Mouse (Mus musculus) ES-E14 (cell line): ENCODE results near the gene Ggcx. TPM values are rescaled to one million over a fixed set of nuclear protein-coding genes. Genes with fewer than 3 reads are reported as not detected.

Source experiments
- DNase-seq: peaks from one replicate; pipeline ENCODE4 v3.0.0-alpha.2; 2013; ENCODE audit warnings: low read depth, low spot score
- H3K27ac ChIP-seq: 2 replicates; pipeline ENCODE4 v1.5.1; 2012; ENCODE audit warnings: low read depth, mild to moderate bottlenecking, low read length, moderate library complexity, mixed read lengths; ENCODE audit not compliant: poor library complexity, insufficient read depth, severe bottlenecking
- H3K36me3 ChIP-seq: 2 replicates; pipeline ENCODE4 v1.6.1; 2012; ENCODE audit warnings: mild to moderate bottlenecking, low read length, moderate library complexity, mixed read lengths; ENCODE audit not compliant: control insufficient read depth, poor library complexity, insufficient read depth, severe bottlenecking
- H3K4me1 ChIP-seq, 2 experiments: fragments of 150-350 bp in 1 of 2; sonication (generic) in 1 of 2; 2 replicates each; pipeline ENCODE4 v1.6.1; 2012; ENCODE audit warnings: low read length in 2 of 2, mild to moderate bottlenecking in 1 of 2, mixed read lengths in 1 of 2; ENCODE audit not compliant: control insufficient read depth in 2 of 2, insufficient read depth in 2 of 2, poor library complexity in 1 of 2
- H3K4me3 ChIP-seq, 2 experiments: fragments of 150-350 bp in 1 of 2; sonication (generic) in 1 of 2; 2 replicates each; pipeline ENCODE4 v1.5.1; 2012; ENCODE audit warnings: low read length in 2 of 2, low read depth in 1 of 2, mild to moderate bottlenecking in 1 of 2, mixed read lengths in 1 of 2; ENCODE audit not compliant: insufficient read depth in 1 of 2, poor library complexity in 1 of 2, severe bottlenecking in 1 of 2
- H3K9ac ChIP-seq: 2 replicates; pipeline ENCODE4 v1.6.1; 2012; ENCODE audit warnings: low read depth, mild to moderate bottlenecking, low read length, mixed read lengths; ENCODE audit not compliant: poor library complexity, insufficient read depth, severe bottlenecking
- H3K9me3 ChIP-seq: fragments of 150-350 bp; sonication (generic); 2 replicates; pipeline ENCODE4 v1.6.1; 2012; ENCODE audit warnings: low read depth, mild to moderate bottlenecking, low read length; ENCODE audit not compliant: control insufficient read depth, insufficient read depth
- CHD2 ChIP-seq: IDR thresholded peaks from 2 replicates; pipeline ENCODE4 v1.6.1; 2014; ENCODE audit warnings: mild to moderate bottlenecking, low read depth, low read length, inconsistent platforms
- HCFC1 ChIP-seq: IDR thresholded peaks from 2 replicates; pipeline ENCODE4 v1.6.1; 2012; ENCODE audit warnings: low read length, inconsistent platforms, borderline replicate concordance; ENCODE audit not compliant: insufficient read depth
- MAFK ChIP-seq: IDR thresholded peaks from 2 replicates; pipeline ENCODE4 v1.6.1; 2014; ENCODE audit warnings: mild to moderate bottlenecking, low read depth, low read length, inconsistent platforms; ENCODE audit not compliant: insufficient read depth
- ZC3H11A ChIP-seq: IDR thresholded peaks from 2 replicates; pipeline ENCODE4 v1.6.1; 2012; ENCODE audit warnings: low read depth, mild to moderate bottlenecking, inconsistent platforms, low read length, borderline replicate concordance
- ZNF384 ChIP-seq: IDR thresholded peaks from 2 replicates; pipeline ENCODE4 v1.6.1; 2012; ENCODE audit warnings: low read depth, low read length, inconsistent platforms
- in situ Hi-C, 2 experiments: fragments of 600-800 bp; cut with MboI; formaldehyde crosslinking; loops; one replicate each; pipeline ENCODE4 v1.15.1; 2025; ENCODE audit warnings: low sequenced_read_pairs in 2 of 2, inconsistent platforms in 1 of 2; ENCODE audit not compliant: unreplicated experiment in 2 of 2
- total RNA-seq: library from RNA; depleted of rRNA; stranded (reverse); fragments of 300-350 nt; gene quantifications from 2 replicates; pipeline ENCODE4 v1.2.3, GENCODE M21; 2012

Ggcx gene
- total RNA-seq, 1 experiment: 22.6 TPM

DNA sequence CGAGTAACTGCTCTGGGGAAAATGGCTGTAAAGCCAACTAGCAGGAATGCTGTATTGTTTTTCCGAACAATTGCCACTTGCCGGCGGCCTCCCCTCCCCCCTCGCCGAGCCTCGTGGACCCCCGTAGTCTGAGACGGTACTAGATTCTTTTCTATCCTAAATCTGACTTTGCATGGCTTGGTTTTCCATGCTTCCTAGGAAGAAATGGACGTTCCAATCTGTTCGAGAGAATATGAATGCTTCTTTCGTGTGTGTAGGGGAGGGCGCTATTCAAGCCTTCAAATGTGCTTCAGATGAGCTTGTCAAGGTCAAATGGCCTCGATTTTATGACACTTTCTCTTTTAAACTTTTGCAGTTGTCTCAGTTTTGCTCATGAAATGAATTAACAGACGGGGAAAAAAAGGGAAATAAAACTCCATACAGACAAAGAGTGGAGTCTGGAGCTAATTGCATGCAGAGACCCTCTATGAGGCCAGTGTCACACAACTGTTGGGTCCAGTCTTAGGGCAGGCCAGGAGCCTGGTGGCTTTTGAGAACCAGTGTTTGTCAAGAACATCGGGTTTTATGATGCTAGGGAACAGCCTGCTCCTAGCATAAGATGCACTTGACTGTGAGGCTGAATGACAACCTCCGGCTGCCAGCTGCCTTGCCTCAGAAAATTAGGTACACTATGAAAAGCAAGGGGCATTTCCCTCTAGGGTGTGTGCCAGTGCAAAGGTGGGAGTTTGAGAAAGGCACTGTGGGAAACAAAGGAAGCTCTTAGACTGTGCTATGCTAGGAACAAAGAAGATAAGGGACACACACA, 26.3 kb downstream of the Ggcx start:
- no peak for DNase-seq

GRCm38 (mm10) chr6:72442921-72443604, 29.0 kb downstream of the Ggcx start:
- no peaks in the 10 kb centered on the region for H3K9me3 ChIP-seq
- no peak overlapping the region for H3K9ac ChIP-seq
- in situ Hi-C loops: no loop called here
- H3K4me1 ChIP-seq: peaks cover 0 to 2% of the 10 kb centered on the region in 2 experiments; a peak in 1 of 4 replicates
- no peak for DNase-seq
- no peak overlapping the region for H3K4me3 ChIP-seq
- peaks cover 4% of the 10 kb centered on the region; the same call in 1 of the 2 replicates for H3K36me3 ChIP-seq
- TF ChIP-seq ZNF384: no peak
- no peak overlapping the region for H3K27ac ChIP-seq

More for the DNA sequence above, 26.3 kb downstream of the Ggcx start:
- Histone ChIP-seq H3K4me1 (peaks cover 0 to 2% of the 10 kb centered on the region in 2 experiments; a peak in 1 of 4 replicates), H3K4me3 (peak overlapping the region; percentile 49 to 69), H3K36me3 (peaks cover 15% of the 10 kb centered on the region), H3K27ac (peak overlapping the region; percentile 86), H3K9me3 (no peaks in the 10 kb centered on the region), H3K9ac (peak overlapping the region; percentile 91)
- TF ChIP-seq ZC3H11A (no peak), MAFK (no peak), HCFC1 (no peak)
- in situ Hi-C loops: no loop called here

GRCm38 (mm10) chr6:72445011-72445410, 30.9 kb downstream of the Ggcx start:
- no peak overlapping the region for H3K27ac ChIP-seq
- in situ Hi-C loops: no loop called here
- no peaks in the 10 kb centered on the region for H3K9me3 ChIP-seq
- H3K4me1 ChIP-seq: peaks cover 0 to 2% of the 10 kb centered on the region in 2 experiments; a peak in 1 of 4 replicates
- TF ChIP-seq HCFC1 (no peak), ZC3H11A (no peak), MAFK (no peak), ZNF384 (no peak), CHD2 (no peak)
- no peaks in the 10 kb centered on the region for H3K36me3 ChIP-seq
- no peak overlapping the region for H3K4me3 ChIP-seq
- no peak overlapping the region for H3K9ac ChIP-seq
- no peak for DNase-seq

DNA sequence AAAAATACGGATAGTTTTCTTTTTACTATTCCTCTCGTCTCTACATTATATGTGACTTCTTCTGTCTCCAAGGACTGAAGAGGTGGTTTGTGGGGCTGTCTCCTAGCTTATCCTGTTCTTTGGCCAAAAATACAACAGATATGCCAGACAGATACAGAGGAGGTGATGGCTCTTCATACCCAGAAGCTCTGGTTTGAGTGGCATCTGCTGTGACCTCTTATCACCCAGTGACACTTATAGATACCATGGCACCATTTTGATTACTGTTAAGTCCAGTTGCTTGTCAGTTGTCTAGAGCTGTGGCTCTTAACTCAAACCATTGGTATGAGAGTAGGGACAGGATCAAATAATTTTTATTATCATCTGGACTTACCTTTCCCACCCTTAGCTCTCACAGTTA, 33.4 kb downstream of the Ggcx start:
- no peaks in the 10 kb centered on the region; a peak in 1 of 4 replicates for H3K4me1 ChIP-seq
- no peaks in the 10 kb centered on the region for H3K9me3 ChIP-seq
- no peak overlapping the region for H3K9ac ChIP-seq
- H3K27ac ChIP-seq: no peak overlapping the region
- DNase-seq: no peak
- no peaks in the 10 kb centered on the region for H3K36me3 ChIP-seq
- no peak overlapping the region for H3K4me3 ChIP-seq
- in situ Hi-C loops: no loop called here
- TF ChIP-seq HCFC1: no peak
- TF ChIP-seq ZNF384: no peak
- TF ChIP-seq MAFK: no peak
- no peak for TF ChIP-seq CHD2
- no peak for TF ChIP-seq ZC3H11A
